Mouse (Mus musculus): ENCODE results near the gene Atp1b3. TPM values are rescaled to one million over a fixed set of nuclear protein-coding genes. Genes with fewer than 3 reads are reported as not detected.

Gene Atp1b3
- polyA plus RNA-seq, 1 experiment from 2014 or later = 131 TPM

- peaks cover 52% of the 10 kb centered on the region for H3K36me3 ChIP-seq
Observed at GRCm38 (mm10) chr9:96320551-96320980, 43.7 kb downstream of the Atp1b3 start.

GRCm38 (mm10) chr9:96319333-96319732, 44.9 kb downstream of the Atp1b3 start:
- Histone ChIP-seq H3K9me3 (no peaks in the 10 kb centered on the region), H3K27me3 (no peaks in the 10 kb centered on the region)

More at GRCm38 (mm10) chr9:96320551-96320980, 43.7 kb downstream of the Atp1b3 start:
- Histone ChIP-seq H3K4me2 (replicated peaks) (no peak overlapping the region), H3K4me3 (no peak overlapping the region), H3K9me3 (no peaks in the 10 kb centered on the region), H3K9ac (no peak overlapping the region), H3K4me1 (no peaks in the 10 kb centered on the region), H3K27ac (no peak overlapping the region), H3K27me3 (no peaks in the 10 kb centered on the region)
- 90% methylated on average over 6 of the region's 6 CpGs for WGBS
- ATAC-seq (ENCODE audit: low FRiP score, low read depth) = no peak

GRCm38 (mm10) chr9:96312074-96312473, 52.2 kb downstream of the Atp1b3 start:
- Histone ChIP-seq H3K4me2 (replicated peaks) (no peak overlapping the region), H3K27me3 (no peaks in the 10 kb centered on the region), H3K9ac (no peak overlapping the region), H3K4me3 (no peak overlapping the region), H3K36me3 (peaks cover 76% of the 10 kb centered on the region), H3K9me3 (no peaks in the 10 kb centered on the region), H3K4me1 (no peaks in the 10 kb centered on the region), H3K27ac (no peak overlapping the region)
- ATAC-seq (ENCODE audit: low FRiP score, low read depth) = no peak
- WGBS = 92% methylated on average over 3 of the region's 3 CpGs

More at GRCm38 (mm10) chr9:96319333-96319732, 44.9 kb downstream of the Atp1b3 start:
- no peaks in the 10 kb centered on the region for H3K4me1 ChIP-seq
- H3K9ac ChIP-seq = no peak overlapping the region
- no peak overlapping the region for H3K4me2 ChIP-seq (replicated peaks)
- no peak overlapping the region for H3K27ac ChIP-seq
- ATAC-seq (ENCODE audit: low FRiP score, low read depth) = no peak
- no peak overlapping the region for H3K4me3 ChIP-seq
- WGBS = 89% methylated on average over 5 of the region's 5 CpGs
- H3K36me3 ChIP-seq = peaks cover 60% of the 10 kb centered on the region

GRCm38 (mm10) chr9:96308816-96309215, 55.4 kb downstream of the Atp1b3 start:
- 85% methylated on average over 3 of the region's 3 CpGs for WGBS

GRCm38 (mm10) chr9:96299324-96300008, 64.8 kb downstream of the Atp1b3 start:
- no peak overlapping the region for H3K9ac ChIP-seq
- H3K27ac ChIP-seq = no peak overlapping the region
- WGBS = 98% methylated on average over 3 of the region's 3 CpGs
- ATAC-seq (ENCODE audit: low FRiP score, low read depth) = no peak
- H3K9me3 ChIP-seq = no peaks in the 10 kb centered on the region
- H3K27me3 ChIP-seq = no peaks in the 10 kb centered on the region
- no peaks in the 10 kb centered on the region for H3K4me1 ChIP-seq
- H3K4me3 ChIP-seq = no peak overlapping the region
- peaks cover 74% of the 10 kb centered on the region for H3K36me3 ChIP-seq
- H3K4me2 ChIP-seq (replicated peaks) = no peak overlapping the region

More at GRCm38 (mm10) chr9:96308816-96309215, 55.4 kb downstream of the Atp1b3 start:
- no peak overlapping the region for H3K27ac ChIP-seq
- H3K4me1 ChIP-seq = no peaks in the 10 kb centered on the region
- no peak overlapping the region for H3K9ac ChIP-seq
- no peaks in the 10 kb centered on the region for H3K27me3 ChIP-seq
- H3K9me3 ChIP-seq = no peaks in the 10 kb centered on the region
- H3K36me3 ChIP-seq = peaks cover 71% of the 10 kb centered on the region
- H3K4me2 ChIP-seq (replicated peaks) = no peak overlapping the region
- no peak overlapping the region for H3K4me3 ChIP-seq
- ATAC-seq (ENCODE audit: low FRiP score, low read depth) = no peak

GRCm38 (mm10) chr9:96292144-96292543, 72.1 kb downstream of the Atp1b3 start:
- Histone ChIP-seq H3K36me3 (peaks cover 47% of the 10 kb centered on the region), H3K4me2 (replicated peaks) (no peak overlapping the region), H3K4me1 (no peaks in the 10 kb centered on the region), H3K9ac (no peak overlapping the region), H3K9me3 (no peaks in the 10 kb centered on the region), H3K4me3 (no peak overlapping the region), H3K27me3 (no peaks in the 10 kb centered on the region), H3K27ac (no peak overlapping the region)
- ATAC-seq (ENCODE audit: low FRiP score, low read depth) = no peak
- 97% methylated on average over 7 of the region's 7 CpGs for WGBS

- Histone ChIP-seq H3K4me2 (replicated peaks) (no peak overlapping the region), H3K9me3 (no peaks in the 10 kb centered on the region), H3K4me1 (no peaks in the 10 kb centered on the region), H3K4me3 (no peak overlapping the region), H3K27me3 (no peaks in the 10 kb centered on the region), H3K9ac (no peak overlapping the region), H3K27ac (no peak overlapping the region), H3K36me3 (peaks cover 22% of the 10 kb centered on the region)
- no peak for ATAC-seq (ENCODE audit: low FRiP score, low read depth)
- WGBS = 38% methylated on average over 1 of the region's 1 CpGs
Observed at GRCm38 (mm10) chr9:96284916-96285315, 79.3 kb downstream of the Atp1b3 start.

Other genes with a start within 250 kb of the Atp1b3 start
- gene Gk5, start 245.1 kb downstream of the Atp1b3 start, polyA plus RNA-seq (2015; fragmentation: Nextera tagmentation; extraction: Ambion mirVana) = 6.2 and 6.3 TPM in 2 replicates
- 42.6 and 44.8 TPM in 2 replicates for gene Tfdp2, start 168.2 kb downstream of the Atp1b3 start, polyA plus RNA-seq (2015; fragmentation: Nextera tagmentation; extraction: Ambion mirVana)
- gene Rnf7, start 114.2 kb upstream of the Atp1b3 start, polyA plus RNA-seq (2015; fragmentation: Nextera tagmentation; extraction: Ambion mirVana) = 246 and 254 TPM in 2 replicates
- gene Gm28729, start 160.8 kb upstream of the Atp1b3 start, polyA plus RNA-seq (2015; fragmentation: Nextera tagmentation; extraction: Ambion mirVana) = 0.14 TPM in 1 of 2 replicates, not detected in the other

Measured in limb, embryonic 13.5 days (tissue).